Mouse (Mus musculus): Measurements from ENCODE around the gene Depdc1b. TPM values are rescaled to one million over a fixed set of nuclear protein-coding genes. Genes with fewer than 3 reads are reported as not detected.

The Depdc1b gene
- total RNA-seq, 1 experiment from 2014 or later, result 41.4 TPM

DNA sequence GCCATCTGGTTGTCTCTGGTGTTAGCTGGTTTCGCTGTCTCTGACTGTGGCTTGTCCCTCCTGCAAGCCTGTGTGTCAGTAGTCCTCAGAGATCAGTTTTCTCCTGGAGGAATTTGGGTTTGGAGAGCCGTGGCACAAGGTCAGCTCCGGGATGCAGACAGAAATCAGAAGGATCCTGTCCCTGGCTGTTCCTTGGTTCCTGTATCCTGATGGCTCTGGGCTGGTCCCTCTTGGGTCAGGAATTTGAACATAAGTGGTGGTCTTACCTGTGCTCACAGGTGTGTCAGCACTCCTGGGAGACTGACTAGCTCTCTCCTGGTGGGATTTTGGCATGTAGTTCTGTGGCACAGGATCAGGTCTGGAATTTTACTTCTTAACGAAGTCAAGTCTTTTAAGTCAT, 29.6 kb downstream of the Depdc1b start:
- ATAC-seq (replicated peaks; ENCODE audit: low read depth, poor library complexity, severe bottlenecking), result no peak

DNA sequence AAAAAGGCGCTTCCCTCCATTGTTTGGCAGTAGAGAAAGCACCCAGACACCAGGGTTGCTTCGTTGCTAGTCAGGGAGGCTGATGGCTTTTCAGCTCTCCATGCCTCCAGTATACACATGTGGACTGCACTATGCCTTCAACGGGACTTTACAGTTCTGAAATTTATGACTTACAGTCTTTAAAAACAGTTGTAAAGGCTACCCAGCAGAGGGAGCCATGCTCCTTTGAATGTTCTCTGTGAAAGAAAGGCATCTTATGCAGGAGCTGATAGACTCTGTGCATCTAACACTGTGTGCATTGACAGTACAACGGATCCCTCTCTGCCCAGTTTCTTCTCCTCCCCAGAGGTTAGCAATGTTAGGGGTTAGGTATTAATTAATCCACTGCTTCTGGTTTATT, 30.9 kb downstream of the Depdc1b start:
- peak; percentile 95 for ATAC-seq (replicated peaks; ENCODE audit: low read depth, poor library complexity, severe bottlenecking)

DNA sequence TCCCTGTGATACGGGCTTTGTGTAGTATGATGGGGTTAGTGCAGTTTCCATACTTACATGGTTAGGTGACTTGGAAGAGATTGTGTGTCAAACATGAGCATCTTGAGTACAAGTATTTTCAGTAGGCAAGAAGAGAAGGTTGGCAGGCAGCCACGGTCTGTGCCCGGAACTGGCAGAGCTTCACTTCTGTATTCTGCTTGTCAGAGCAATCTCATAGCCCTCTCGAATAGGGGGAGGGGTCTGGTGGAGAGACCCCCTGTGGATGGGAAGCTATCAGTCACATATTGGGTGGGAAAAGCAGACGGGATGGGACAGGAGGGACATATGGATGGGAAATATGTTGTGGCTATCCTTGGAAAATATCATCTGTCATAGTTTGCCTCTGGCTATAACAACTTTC, 33.5 kb downstream of the Depdc1b start:
- ATAC-seq (replicated peaks; ENCODE audit: low read depth, poor library complexity, severe bottlenecking), result 0 out of 2 replicates have a peak, but pooled peaks have one; percentile 33

DNA sequence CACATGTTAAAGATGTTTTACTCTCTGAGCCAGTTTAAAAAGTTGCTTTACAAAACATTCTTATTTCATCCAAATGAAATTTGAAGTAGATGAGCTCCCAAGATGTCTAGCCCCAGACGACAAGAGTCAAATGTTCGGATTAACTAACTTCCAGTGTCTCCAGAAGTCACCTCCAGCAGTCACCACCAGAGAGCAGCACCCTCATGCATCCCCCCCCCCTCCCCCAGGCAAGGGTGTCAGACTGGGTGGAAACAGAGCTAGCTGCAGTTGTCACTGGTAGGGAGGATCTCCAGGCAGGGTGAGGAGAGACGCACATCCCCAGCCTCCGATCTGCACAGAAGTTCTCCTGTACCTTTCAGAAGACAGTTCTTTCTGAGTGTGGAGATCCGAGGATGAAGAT, 37.6 kb downstream of the Depdc1b start:
- ATAC-seq (replicated peaks; ENCODE audit: low read depth, poor library complexity, severe bottlenecking), result no peak

DNA sequence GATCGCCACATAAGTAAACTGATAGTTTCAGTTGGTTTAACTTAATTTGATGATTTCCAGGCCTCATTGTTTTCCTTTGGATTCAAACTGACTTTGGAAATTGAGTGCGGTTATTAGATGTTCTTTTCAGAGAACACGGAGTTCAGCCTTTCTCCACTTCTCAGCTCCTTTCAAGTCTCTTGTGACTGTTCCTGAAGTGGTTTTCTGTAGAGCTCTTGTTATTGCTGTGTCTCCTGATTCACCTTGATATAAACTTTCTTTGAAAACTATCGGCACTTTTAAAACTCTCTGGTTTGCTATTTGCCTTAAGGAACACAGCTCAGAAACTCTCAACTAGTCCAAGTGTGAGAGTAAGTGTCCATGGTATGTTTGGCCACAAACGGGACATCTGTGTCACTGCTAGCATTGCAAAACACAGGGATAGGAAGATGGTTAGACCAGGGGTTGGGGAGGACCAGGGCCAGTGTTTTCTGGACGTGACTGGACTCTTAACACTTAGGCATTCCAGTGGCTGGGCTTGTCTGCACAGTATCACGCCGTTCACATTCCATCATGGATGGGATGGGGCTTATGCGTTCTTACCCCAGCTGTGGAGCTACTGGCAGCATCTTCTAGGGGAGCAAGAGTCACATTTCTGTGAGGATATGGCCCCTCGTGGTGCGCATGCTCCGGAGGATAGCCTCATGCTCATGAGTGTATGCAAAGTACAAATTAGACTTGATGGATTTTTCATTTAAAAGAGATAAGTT, 38.8 kb downstream of the Depdc1b start:
- ATAC-seq (replicated peaks; ENCODE audit: low read depth, poor library complexity, severe bottlenecking), result no peak

DNA sequence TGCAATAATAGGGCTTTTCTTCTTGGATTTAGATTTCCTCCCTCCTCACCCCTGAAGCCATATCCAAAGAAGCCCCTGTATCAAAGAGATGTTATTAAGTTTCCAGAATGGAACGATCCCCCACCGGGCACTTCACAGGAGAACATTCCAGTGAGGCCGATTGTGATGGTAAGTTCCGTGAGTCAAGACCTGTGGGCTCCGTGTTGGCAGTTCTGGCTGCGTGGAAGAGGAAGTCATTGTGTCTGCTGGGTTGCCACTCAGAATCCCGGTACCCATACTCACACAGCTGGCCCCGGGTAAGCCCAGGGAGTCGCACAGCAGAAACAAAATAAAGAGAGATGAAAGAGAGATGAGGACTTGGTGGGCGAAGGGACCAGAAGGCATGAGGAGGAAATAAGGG, 41.2 kb downstream of the Depdc1b start:
- no peak for ATAC-seq (replicated peaks; ENCODE audit: low read depth, poor library complexity, severe bottlenecking)

DNA sequence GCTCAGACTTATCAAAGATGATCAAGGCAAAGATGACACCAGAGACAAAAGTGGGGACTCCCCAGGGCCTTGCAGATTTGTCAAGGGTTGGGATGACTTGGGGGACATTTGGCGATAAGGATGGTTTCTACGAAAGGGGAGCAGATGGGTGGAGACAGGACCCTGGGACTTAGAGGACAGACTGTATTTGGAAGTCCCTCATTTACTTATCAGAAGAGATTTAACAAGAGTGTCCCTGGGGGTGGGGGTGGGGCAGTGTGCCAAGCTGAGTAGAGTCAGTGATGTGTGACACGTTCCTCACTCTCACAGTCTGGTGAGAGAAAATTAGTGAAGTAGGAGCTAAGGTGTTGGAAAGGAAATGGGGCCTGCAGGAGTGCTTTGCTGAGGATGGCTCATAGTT, 42.1 kb downstream of the Depdc1b start:
- no peak for ATAC-seq (replicated peaks; ENCODE audit: low read depth, poor library complexity, severe bottlenecking)

DNA sequence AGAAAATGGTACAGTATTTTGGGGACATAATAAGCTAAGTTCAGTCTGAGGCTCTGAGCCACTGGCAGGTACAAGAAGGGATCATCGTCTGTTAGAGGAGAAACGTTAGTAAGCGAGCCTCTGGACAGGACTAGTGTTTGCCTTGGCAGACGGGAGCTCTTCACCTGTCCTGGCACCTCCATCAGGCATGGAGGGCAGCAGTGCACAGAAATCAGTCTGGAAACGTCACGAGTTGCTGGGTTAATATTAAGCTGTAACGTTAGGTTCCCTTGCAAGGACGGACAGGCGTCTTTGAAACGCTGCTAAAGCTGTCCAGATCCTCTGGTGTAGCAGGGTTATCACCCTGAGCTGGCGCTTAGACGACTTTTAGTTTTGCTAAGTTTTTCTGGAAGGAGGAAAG, 51.4 kb downstream of the Depdc1b start:
- no peak for ATAC-seq (replicated peaks; ENCODE audit: low read depth, poor library complexity, severe bottlenecking)

DNA sequence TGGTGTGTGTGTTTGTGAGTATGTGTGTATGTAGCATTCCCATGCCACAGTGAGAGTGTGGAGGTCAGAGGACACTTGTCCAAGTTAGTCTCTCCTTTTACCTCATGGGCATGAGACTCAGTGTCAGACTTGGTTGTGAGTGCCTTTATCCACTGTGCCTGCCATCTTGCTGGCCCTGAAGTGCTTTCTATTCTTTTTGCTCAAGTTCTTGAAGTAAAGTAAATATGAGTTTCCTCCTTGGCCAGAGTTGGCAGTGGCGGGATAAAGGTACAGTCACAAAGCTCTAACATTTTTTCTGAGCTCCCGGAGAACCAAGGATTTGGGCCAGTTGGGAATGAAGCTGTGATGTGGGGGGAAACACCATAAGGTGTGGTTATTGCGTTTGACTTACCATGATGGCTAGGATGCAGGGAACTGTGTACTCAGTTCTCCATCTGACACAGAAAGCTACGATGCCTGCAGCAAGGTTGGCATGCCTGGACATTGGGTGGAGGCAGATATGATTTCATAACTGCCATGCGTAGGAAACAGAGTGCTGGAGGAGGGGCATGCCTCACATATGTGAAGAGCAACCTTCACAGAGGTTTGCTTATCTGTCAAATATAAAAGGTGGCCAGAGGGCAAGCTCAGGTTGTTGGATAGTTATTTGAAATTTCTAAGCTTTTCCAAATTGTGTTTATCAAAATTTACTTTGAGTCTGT, 54.3 kb downstream of the Depdc1b start:
- ATAC-seq (replicated peaks; ENCODE audit: low read depth, poor library complexity, severe bottlenecking), result no peak

DNA sequence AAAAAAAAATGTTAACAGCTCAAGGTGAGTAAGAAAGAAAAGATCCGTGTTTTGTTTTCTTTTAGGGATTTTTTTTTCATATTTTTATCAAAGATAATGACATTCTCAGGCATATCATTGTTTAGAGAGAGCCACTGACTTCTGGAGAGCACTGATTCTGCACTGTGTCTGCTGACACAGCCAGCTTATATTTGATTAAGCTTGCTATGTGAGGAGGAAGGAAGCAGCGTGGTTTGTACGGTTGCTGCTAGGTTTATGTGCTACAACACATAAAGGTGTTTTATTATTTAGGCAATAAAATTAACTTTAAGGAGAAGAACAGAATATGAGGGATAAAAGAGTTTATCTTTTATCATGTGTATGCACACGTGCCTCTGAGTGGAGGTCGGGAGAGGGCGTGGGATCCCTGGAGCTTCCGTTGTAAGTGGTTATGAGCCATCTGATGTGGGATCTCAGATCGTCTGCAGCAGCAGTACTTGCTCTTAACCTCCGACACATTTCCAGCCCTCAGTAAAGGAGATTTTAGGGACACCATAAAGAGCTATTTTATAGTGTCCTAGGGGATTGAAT, 55.3 kb downstream of the Depdc1b start:
- no peak for ATAC-seq (replicated peaks; ENCODE audit: low read depth, poor library complexity, severe bottlenecking)

DNA sequence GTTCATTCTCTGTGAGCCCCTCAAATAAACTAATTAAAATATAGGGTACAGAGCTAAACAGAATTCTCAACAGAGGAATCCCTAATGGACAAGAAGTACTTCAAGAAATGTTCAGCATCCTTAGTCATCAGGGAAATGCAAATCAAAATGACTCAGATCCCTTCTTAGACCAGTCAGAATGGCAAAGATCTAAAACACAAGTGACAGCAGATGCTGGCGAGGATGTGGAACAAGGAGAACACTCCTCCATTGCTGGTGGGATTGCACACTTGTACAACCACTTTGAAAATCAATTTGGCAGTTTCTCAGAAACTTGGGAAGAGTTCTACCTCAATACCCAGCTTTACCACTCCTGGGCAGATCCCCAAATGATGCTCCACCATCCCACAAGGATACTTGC, 57.1 kb downstream of the Depdc1b start:
- ATAC-seq (replicated peaks; ENCODE audit: low read depth, poor library complexity, severe bottlenecking), result no peak

DNA sequence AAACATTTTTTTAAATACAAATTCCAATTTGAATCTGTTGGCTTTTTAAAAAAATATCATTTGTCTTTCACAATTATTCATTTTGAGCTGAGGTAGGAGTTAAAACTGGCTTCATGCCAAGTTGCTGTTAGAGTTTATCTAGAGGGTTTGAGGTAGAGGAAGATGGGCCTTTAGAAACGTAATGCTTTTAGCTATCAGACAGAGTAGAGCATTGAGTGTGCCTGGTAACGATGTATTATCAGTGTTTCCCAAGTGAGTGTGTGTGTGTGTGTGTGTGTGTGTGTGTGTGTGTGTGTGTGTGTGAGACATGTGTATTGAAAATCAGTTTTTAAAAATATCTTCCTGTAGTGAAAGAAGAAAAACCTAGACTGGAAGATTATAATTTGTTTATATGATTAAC, 60.5 kb downstream of the Depdc1b start:
- ATAC-seq (replicated peaks; ENCODE audit: low read depth, poor library complexity, severe bottlenecking), result no peak

DNA sequence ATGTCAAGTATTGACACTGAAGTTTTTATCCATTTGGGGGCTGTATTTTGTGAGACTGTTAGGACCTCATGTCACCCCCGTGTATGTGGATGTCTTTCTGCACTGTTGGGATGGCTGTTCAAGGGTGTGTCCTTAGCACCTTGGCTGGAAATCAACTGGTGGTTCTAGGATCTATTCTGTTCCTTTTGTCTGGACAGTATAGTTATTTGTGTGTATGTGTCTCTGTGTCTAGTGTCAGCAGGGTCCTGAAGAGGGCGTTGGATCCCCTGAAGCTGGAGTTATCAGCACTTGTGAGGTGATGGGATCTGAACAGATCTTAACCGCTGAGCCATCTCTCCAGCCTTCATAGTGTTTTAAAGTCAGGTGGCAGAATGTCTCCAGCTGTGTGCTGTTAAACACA, 65.0 kb downstream of the Depdc1b start:
- ATAC-seq (replicated peaks; ENCODE audit: low read depth, poor library complexity, severe bottlenecking), result no peak

DNA sequence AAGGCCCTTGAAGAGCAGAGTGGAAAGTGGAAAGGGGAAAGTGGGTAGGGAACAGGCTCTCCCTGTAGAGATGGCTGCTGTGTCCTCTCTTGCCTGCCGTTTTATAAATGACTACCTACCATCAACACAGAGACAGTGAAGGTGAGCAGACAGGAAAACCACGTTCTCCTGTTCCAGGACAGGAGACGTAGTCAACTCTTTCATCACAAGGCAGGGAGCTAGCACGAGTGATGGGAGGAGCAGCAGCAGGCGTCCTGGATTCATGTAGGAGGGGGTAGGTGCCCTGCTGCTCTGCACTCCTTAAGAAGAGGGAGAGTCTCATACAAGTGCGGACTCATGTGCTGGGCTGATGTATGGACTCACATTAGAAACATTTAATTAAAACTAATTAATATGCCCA, 66.9 kb downstream of the Depdc1b start:
- ATAC-seq (replicated peaks; ENCODE audit: low read depth, poor library complexity, severe bottlenecking), result no peak

DNA sequence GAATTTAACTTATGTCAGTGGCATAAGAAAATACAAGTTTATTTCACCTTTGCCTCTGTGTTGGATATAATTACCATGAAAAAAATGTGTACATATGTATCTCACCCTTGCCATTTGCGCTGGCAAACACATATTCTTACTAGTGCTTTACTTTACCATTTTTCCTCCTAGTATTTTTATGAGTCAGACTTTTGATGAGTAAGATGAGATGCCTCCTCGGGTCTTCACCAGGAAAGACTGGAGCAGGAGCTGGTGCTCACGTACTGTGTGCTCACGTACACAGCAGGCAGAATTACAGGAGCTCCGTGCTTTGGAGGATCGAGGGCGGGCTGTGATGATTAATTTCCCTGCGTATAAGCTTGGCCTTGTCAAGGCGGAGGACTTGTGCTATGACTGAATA, 69.9 kb downstream of the Depdc1b start:
- ATAC-seq (replicated peaks; ENCODE audit: low read depth, poor library complexity, severe bottlenecking), result no peak

DNA sequence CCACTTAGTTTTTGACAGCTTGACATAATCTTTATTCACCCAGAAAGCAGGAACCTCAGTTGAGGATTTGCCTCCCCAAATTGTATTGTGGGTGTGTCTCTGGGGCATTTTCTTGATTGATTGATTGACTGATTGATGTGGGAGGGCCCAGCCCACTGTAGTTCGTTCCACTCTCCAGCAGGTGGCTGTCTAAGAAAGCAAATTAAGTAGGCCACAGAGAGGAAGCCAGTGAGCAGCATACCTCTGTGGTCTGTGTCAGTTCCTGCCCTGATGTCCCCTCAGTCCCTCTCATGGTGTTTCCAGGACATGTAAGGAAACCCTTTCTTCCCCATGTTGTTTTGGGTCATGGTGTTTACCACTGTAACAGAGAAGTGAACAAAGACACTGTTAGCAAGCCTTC, 74.4 kb downstream of the Depdc1b start:
- ATAC-seq (replicated peaks; ENCODE audit: low read depth, poor library complexity, severe bottlenecking), result peak; percentile 98

DNA sequence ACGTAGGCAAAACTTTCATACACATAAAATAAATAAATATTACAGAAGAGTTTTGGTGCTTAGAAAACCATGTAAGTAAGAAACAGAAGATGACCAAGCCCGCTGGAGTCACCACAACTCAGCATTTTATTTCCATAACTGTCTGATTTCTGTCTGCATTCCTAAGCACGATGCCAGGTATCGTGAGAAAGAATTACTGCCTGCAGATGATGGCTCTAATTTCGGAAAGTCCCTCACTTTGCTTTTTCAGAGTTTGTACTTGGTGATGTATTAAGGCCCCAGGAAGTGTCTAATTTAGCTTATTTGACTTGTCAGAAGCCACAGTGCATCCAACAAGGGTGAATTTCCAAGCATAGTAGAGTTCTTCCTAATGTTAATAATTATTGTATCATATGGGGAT, 87.1 kb downstream of the Depdc1b start:
- ATAC-seq (replicated peaks; ENCODE audit: low read depth, poor library complexity, severe bottlenecking), result no peak

DNA sequence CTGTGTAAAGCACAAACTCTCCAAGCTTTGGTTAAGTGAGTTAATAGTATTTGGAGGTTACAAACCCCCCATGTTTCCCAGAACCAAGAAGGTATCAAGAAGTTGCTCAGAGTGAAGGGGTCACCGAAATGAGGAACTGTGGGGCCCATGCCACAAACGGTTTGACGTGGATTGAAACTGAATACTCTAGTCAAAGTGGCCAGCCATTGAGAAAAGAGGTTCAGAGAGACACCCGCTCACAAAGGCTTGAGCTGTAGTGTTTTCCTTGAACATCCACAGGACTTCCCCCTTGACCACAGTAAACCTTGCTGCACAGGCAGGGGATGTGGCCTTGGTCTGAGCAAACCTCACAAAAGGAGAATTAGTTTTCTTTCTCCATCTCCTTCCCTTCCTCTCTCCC, 88.2 kb downstream of the Depdc1b start:
- ATAC-seq (replicated peaks; ENCODE audit: low read depth, poor library complexity, severe bottlenecking), result peak; percentile 92

DNA sequence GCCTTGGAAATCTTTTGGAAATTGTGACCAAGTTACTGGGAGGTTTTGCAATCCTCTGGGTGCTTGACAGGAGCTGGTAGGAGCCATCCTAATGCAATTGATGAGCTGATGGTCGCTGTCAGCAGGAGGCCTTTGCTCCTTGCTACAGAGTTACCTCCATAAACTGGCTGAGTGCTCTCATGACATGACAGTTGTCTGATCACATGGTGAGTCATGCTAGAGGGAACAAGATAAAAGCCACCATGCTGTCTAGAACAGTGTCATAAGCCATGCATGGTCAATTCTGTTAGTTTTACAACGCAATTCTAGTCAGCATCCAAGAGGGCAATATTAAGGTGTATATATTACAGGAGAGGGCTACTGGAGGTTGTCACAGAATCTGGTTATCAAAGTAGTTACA, 99.3 kb downstream of the Depdc1b start:
- ATAC-seq (replicated peaks; ENCODE audit: low read depth, poor library complexity, severe bottlenecking), result no peak

DNA sequence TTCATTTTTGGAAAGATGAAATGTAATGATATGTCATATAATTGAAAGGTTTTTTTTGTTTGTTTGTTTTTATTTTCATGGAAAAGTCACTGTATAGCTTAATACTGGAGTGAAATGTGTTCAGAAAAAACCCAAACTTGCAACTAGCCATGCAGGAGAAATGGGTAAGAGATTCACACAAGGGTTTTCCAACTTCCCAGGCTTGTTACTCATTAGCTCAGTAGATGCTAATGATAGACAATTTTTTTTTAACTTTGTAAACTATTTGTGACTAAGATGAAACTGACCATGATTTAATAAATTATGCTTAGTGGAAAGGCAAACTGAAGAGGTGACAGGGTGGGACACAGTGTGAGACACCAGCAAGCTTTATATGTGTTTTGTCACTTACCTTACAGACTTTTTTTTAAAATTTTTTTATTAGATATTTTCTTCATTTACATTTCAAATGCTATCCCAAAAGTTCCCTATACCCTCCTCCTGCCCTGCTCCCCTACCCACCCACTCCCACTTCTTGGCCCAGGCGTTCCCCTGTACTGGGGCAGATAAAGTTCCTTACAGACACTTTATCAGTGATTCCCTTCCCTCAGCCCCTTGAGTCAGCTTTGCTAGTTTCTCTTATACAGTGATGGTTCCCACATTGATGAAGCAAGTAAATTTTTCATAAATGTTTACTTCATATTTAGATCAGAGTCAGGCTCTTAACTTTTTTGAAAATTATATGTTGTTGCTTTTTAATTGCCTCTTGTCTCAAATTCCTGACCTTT, 102.8 kb downstream of the Depdc1b start:
- ATAC-seq (replicated peaks; ENCODE audit: low read depth, poor library complexity, severe bottlenecking), result no peak

DNA sequence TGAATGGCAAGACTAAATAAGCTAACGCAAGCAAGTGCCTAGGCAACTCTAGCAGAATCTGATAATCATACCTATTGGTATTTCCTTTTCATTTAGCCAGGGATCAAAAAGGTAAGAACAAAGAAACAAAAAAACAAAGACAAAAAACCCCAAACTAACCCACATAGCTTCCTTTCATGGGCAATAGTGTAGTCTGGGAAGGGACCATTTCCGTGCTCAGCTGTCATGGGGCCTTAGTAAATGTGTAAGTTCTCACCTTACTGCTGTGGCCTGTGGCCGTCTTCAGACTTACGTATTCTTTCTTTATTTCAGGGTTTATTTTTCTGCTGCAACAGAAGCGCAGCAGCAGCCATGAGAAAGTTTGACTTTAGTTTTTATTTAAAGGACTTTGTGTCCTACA, 110.2 kb downstream of the Depdc1b start:
- ATAC-seq (replicated peaks; ENCODE audit: low read depth, poor library complexity, severe bottlenecking), result no peak

Measured in common myeloid progenitor, adult 5-6 weeks (primary cell).